Mouse (Mus musculus): ENCODE measurements around the gene Gm38100. TPM values are rescaled to one million over a fixed set of nuclear protein-coding genes. Genes with fewer than 3 reads are reported as not detected.

Gm38100 gene
- polyA plus RNA-seq, 1 experiment from 2014 or later: 0.07 TPM

DNA sequence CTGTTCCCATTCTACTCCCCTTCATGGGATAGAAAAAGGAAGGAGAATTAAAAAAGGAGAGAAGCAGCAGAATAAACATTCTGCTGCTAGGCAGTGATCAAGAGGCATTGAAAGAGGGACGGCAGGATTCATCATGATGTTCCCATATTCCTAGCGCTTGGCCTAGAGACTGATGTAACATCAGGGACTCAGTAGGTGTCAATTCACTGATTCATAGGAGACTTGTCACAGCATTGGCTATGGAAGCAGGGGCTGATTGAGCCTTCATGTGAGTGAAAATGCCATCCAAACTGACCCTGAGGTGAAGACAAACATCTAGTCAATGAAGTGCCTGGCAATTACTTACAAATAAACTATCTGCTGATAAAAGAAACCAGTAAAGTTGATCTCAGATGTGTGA, 30.7 kb downstream of the Gm38100 start:
- Histone ChIP-seq H3K9ac (ENCODE audit: low read depth, low read length) (no peak overlapping the region), H3K27ac (ENCODE audit: low read length) (no peak overlapping the region), H3K36me3 (ENCODE audit: control insufficient read depth, insufficient read depth, low read length) (no peaks in the 10 kb centered on the region), H3K4me1 (ENCODE audit: control insufficient read depth, insufficient read depth, low read length) (no peaks in the 10 kb centered on the region), H3K27me3 (replicated peaks; ENCODE audit: control insufficient read depth, insufficient read depth, low read length) (no peaks in the 10 kb centered on the region), H3K4me2 (ENCODE audit: low read depth, low read length) (no peak overlapping the region), H3K4me3 (ENCODE audit: low read length) (no peak overlapping the region), H3K9me3 (ENCODE audit: control insufficient read depth, low read length) (no peaks in the 10 kb centered on the region)
- no peak for ATAC-seq
- 79% methylated on average over 2 of the region's 2 CpGs for WGBS

DNA sequence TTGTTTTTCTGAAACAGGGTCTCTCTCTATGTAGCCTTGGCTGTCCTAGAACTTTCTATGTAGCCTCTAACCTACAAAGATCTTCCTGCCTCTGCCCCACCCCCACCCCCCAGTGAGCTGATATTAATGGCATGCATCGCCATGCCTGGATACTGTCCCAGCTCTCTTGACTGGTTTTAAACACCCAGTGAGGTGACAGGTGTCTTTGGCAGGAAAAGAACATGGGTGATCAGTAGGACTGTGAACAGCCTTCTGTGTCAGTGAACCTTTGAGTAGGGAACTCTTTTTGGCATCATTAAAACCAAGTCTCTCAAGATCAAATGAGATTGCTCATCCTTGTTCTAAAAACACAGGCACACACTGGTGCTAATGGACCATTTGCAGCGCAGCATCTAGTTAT, 41.7 kb downstream of the Gm38100 start:
- no peaks in the 10 kb centered on the region for H3K27me3 ChIP-seq (replicated peaks; ENCODE audit: control insufficient read depth, insufficient read depth, low read length)
- H3K36me3 ChIP-seq (ENCODE audit: control insufficient read depth, insufficient read depth, low read length): no peaks in the 10 kb centered on the region
- no peak overlapping the region for H3K4me2 ChIP-seq (ENCODE audit: low read depth, low read length)
- no peaks in the 10 kb centered on the region for H3K4me1 ChIP-seq (ENCODE audit: control insufficient read depth, insufficient read depth, low read length)
- no peak for ATAC-seq
- H3K9me3 ChIP-seq (ENCODE audit: control insufficient read depth, low read length): no peaks in the 10 kb centered on the region
- no peak overlapping the region for H3K9ac ChIP-seq (ENCODE audit: low read depth, low read length)
- no peak overlapping the region for H3K27ac ChIP-seq (ENCODE audit: low read length)
- 82% methylated on average over 2 of the region's 2 CpGs for WGBS
- no peak overlapping the region for H3K4me3 ChIP-seq (ENCODE audit: low read length)

DNA sequence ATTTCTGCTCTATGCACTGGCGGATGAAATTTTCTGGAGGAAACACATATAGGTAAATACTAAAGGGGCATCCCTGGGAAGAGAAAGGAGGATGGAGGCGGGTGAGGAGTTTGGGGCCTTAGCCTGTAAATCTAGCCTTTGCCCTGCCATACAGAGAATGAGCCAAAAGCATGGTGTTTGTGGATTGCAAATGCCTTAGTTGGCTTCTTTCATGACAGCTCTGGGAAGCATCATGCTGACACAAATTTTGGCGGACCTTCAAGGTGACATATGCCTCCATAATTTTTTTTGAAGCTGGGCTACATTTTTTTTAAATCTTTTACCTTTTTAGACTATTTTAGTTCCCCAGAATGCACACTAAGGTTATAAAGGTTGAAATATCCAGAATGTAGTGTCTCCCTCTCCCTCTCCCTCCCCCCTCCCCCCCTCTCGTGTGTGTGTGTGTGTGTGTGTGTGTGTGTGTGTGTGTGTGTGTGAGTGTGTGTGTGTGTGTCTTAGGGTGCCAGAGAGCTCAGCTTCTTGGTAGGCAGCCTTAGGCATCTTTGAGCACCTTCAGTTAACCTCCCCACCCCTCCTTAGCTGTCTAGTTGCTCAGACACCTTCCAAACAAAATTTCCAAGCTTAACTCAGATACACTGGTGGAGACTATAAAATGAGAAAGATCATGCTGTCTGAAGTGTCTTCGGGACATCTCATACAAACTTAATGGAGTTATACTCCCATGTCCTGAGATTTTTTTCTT, 47.0 kb downstream of the Gm38100 start:
- Histone ChIP-seq H3K4me1 (ENCODE audit: control insufficient read depth, insufficient read depth, low read length) (no peaks in the 10 kb centered on the region), H3K9me3 (ENCODE audit: control insufficient read depth, low read length) (no peaks in the 10 kb centered on the region), H3K4me2 (ENCODE audit: low read depth, low read length) (no peak overlapping the region), H3K36me3 (ENCODE audit: control insufficient read depth, insufficient read depth, low read length) (no peaks in the 10 kb centered on the region), H3K27me3 (replicated peaks; ENCODE audit: control insufficient read depth, insufficient read depth, low read length) (no peaks in the 10 kb centered on the region), H3K4me3 (ENCODE audit: low read length) (no peak overlapping the region), H3K9ac (ENCODE audit: low read depth, low read length) (no peak overlapping the region), H3K27ac (ENCODE audit: low read length) (no peak overlapping the region)
- no peak for ATAC-seq
- WGBS: 81% methylated on average over 5 of the region's 5 CpGs

DNA sequence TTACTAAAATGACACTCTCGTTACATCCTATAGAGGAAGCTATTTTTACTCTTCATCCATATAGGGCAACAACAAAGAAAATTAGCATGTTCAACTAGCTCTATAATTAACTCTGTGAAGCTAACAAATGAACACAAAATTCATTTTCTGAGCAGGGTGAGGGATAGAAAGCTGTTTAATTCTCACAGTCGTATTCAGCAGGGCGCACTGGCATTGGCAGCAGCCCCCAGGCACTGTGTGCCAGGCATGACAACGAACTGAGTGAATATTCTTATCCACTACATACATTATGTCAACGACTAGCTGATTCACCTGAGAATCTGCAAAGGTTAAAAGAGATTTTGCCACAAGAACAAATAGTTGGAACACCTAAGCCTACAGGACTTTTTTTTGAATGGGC, 50.6 kb downstream of the Gm38100 start:
- no peak for ATAC-seq
- no peak overlapping the region for H3K9ac ChIP-seq (ENCODE audit: low read depth, low read length)
- H3K27ac ChIP-seq (ENCODE audit: low read length): no peak overlapping the region
- H3K4me3 ChIP-seq (ENCODE audit: low read length): no peak overlapping the region
- WGBS: 79% methylated on average over 5 of the region's 5 CpGs
- no peaks in the 10 kb centered on the region for H3K36me3 ChIP-seq (ENCODE audit: control insufficient read depth, insufficient read depth, low read length)
- H3K4me2 ChIP-seq (ENCODE audit: low read depth, low read length): no peak overlapping the region
- H3K27me3 ChIP-seq (replicated peaks; ENCODE audit: control insufficient read depth, insufficient read depth, low read length): no peaks in the 10 kb centered on the region
- H3K9me3 ChIP-seq (ENCODE audit: control insufficient read depth, low read length): no peaks in the 10 kb centered on the region
- H3K4me1 ChIP-seq (ENCODE audit: control insufficient read depth, insufficient read depth, low read length): no peaks in the 10 kb centered on the region

Other genes starting within 250 kb of the Gm38100 start
- 5.6 and 5.9 TPM in 2 replicates for gene Opn3, start 227.6 kb upstream of the Gm38100 start, polyA plus RNA-seq (2015; fragmentation: Nextera tagmentation; extraction: Ambion mirVana)
- 1.7 and 2.1 TPM in 2 replicates for gene Chml, start 227.4 kb upstream of the Gm38100 start, polyA plus RNA-seq (2015; fragmentation: Nextera tagmentation; extraction: Ambion mirVana)
- not detected in 2 replicates for gene Wdr64, start 221.7 kb upstream of the Gm38100 start, polyA plus RNA-seq (2015; fragmentation: Nextera tagmentation; extraction: Ambion mirVana)
- gene Exo1, start 39.7 kb upstream of the Gm38100 start, polyA plus RNA-seq (2015; fragmentation: Nextera tagmentation; extraction: Ambion mirVana): 44.2 and 46.2 TPM in 2 replicates
- gene Rbm8a2, start 58.8 kb downstream of the Gm38100 start, polyA plus RNA-seq (2015; fragmentation: Nextera tagmentation; extraction: Ambion mirVana): 0.15 and 0.61 TPM in 2 replicates